Mouse (Mus musculus) right cerebral cortex, postnatal 10 days (tissue): Measurements from ENCODE around the gene Gm10337.

Experiments used
- DNase-seq, 2 experiments: peaks; one replicate each; pipeline ENCODE4 v3.0.0; 2021; ENCODE audit warnings: low spot score in 2 of 2

The Gm10337 gene

DNA sequence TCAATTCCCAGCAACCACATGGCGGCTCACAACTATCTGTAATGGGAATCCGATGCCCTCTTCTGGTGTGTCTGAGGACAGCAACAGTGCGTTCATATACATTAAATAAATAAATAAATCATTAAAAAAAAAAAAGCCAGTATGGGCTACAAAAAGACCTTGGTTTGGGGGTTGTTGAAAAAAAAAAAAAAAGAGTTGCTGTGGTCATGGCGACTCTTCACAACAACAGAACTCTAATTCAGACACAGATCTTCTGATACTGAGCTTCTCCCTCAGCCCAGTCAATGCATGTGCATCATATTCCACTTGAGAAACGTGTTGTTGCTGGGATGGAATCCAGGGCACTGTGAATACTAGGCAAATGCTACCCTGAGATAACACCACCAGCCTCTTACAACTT lies 49.1 kb downstream of the Gm10337 start:
- DNase-seq = no peak
